Mouse (Mus musculus) CH12.LX (cell line): ENCODE results near the gene Cntn2. TPM values are rescaled to one million over a fixed set of nuclear protein-coding genes. Genes with fewer than 3 reads are reported as not detected.
A peak's percentile ranks its signal among the peaks of the same experiment; 100 is the strongest.

Experiments
- DNase-seq: peaks from one replicate; pipeline ENCODE4 v3.0.0-alpha.2; 2013; ENCODE audit errors: extremely low read depth
- H3K27ac ChIP-seq: 2 replicates; pipeline ENCODE4 v1.5.1; 2012; ENCODE audit warnings: low read depth, mild to moderate bottlenecking, control low read depth, moderate library complexity; ENCODE audit not compliant: insufficient read depth
- H3K27me3 ChIP-seq: replicated peaks from 2 replicates; pipeline ENCODE3; 2012; ENCODE audit warnings: inconsistent platforms
- H3K36me3 ChIP-seq, 2 experiments: replicated peaks in 1 of 2; 2 replicates each; pipeline versions ENCODE3 to v1.6.1; 2012; ENCODE audit warnings: inconsistent platforms in 1 of 2, low read length in 1 of 2, mild to moderate bottlenecking in 1 of 2, mixed read lengths in 1 of 2, moderate library complexity in 1 of 2; ENCODE audit not compliant: control insufficient read depth in 1 of 2, insufficient read depth in 1 of 2
- H3K4me1 ChIP-seq, 2 experiments: 2 replicates each; pipeline ENCODE4 v1.6.1; 2012; ENCODE audit warnings: inconsistent platforms in 1 of 2, moderate library complexity in 1 of 2; ENCODE audit not compliant: insufficient read depth in 2 of 2, control insufficient read depth in 1 of 2
- H3K4me2 ChIP-seq: 2 replicates; pipeline ENCODE4 v1.6.1; 2012; ENCODE audit warnings: low read depth, mild to moderate bottlenecking, control low read depth; ENCODE audit not compliant: poor library complexity, insufficient read depth, severe bottlenecking
- H3K4me3 ChIP-seq, 3 experiments: fragments of 150-350 bp in 1 of 3; sonication (generic) in 1 of 3; replicated peaks in 1 of 3; 2 replicates each; pipeline versions ENCODE3 to v1.5.1; 2011 to 2012; ENCODE audit warnings: low read depth in 2 of 3, low read length in 2 of 3, mild to moderate bottlenecking in 2 of 3, moderate library complexity in 2 of 3, control low read depth in 1 of 3, improper control_type of control experiment in 1 of 3, inconsistent platforms in 1 of 3, mixed read lengths in 1 of 3; ENCODE audit not compliant: poor library complexity in 1 of 3
- H3K79me2 ChIP-seq: replicated peaks from 2 replicates; pipeline ENCODE4 v1.6.1; 2012; ENCODE audit warnings: mild to moderate bottlenecking, moderate library complexity; ENCODE audit not compliant: control insufficient read depth, poor library complexity, insufficient read depth, severe bottlenecking; ENCODE audit errors: extremely low read depth
- H3K9ac ChIP-seq: 2 replicates; pipeline ENCODE4 v1.6.1; 2012; ENCODE audit warnings: low read depth, mild to moderate bottlenecking, control low read depth, moderate library complexity; ENCODE audit not compliant: insufficient read depth
- H3K9me3 ChIP-seq: replicated peaks from 2 replicates; pipeline ENCODE3; 2012; ENCODE audit warnings: low read length, inconsistent platforms, mixed read lengths
- CHD1 ChIP-seq: IDR thresholded peaks from 2 replicates; pipeline ENCODE4 v1.6.1; 2012; ENCODE audit warnings: low read depth, low read length, improper control_type of control experiment, inconsistent platforms
- CTCF ChIP-seq, 2 experiments: IDR thresholded peaks in 1 of 2; conservative IDR thresholded peaks in 1 of 2; 2 replicates each; pipeline ENCODE4 v1.5.1; 2011 to 2012; ENCODE audit warnings: low read depth in 2 of 2, low read length in 2 of 2, improper control_type of control experiment in 1 of 2, inconsistent platforms in 1 of 2, mild to moderate bottlenecking in 1 of 2, moderate library complexity in 1 of 2
- IRF4 ChIP-seq: IDR thresholded peaks from 2 replicates; pipeline ENCODE4 v1.6.1; 2014; ENCODE audit warnings: low read depth, mild to moderate bottlenecking, inconsistent platforms, low read length, improper control_type of control experiment
- MAFK ChIP-seq: IDR thresholded peaks from 2 replicates; pipeline ENCODE4 v1.6.1; 2011; ENCODE audit warnings: low read length, improper control_type of control experiment; ENCODE audit not compliant: insufficient replicate concordance
- MAX ChIP-seq: IDR thresholded peaks from 2 replicates; pipeline ENCODE4 v1.6.1; 2011; ENCODE audit warnings: low read length, improper control_type of control experiment
- MAZ ChIP-seq: IDR thresholded peaks from 2 replicates; pipeline ENCODE4 v1.6.1; 2012; ENCODE audit warnings: low read depth, mild to moderate bottlenecking, inconsistent platforms, low read length, improper control_type of control experiment, moderate library complexity
- NRF1 ChIP-seq: IDR thresholded peaks from 2 replicates; pipeline ENCODE4 v1.6.1; 2014; ENCODE audit warnings: low read depth, mild to moderate bottlenecking, inconsistent platforms, low read length, improper control_type of control experiment, moderate library complexity
- POLR2A ChIP-seq: IDR thresholded peaks from 2 replicates; pipeline ENCODE4 v1.6.1; 2011; ENCODE audit warnings: low read depth, mild to moderate bottlenecking, improper control_type of control experiment, low read length
- POLR2AphosphoS2 ChIP-seq: IDR thresholded peaks from 2 replicates; pipeline ENCODE4 v1.6.1; 2011; ENCODE audit warnings: low read depth, low read length, improper control_type of control experiment
- RAD21 ChIP-seq: IDR thresholded peaks from 2 replicates; pipeline ENCODE4 v1.6.1; 2011; ENCODE audit warnings: low read depth, mild to moderate bottlenecking, low read length, improper control_type of control experiment, moderate library complexity
- SIN3A ChIP-seq: IDR thresholded peaks from 2 replicates; pipeline ENCODE4 v1.6.1; 2012; ENCODE audit warnings: low read length, improper control_type of control experiment, inconsistent platforms
- SMC3 ChIP-seq: IDR thresholded peaks from 2 replicates; pipeline ENCODE4 v1.6.1; 2011; ENCODE audit warnings: low read depth, low read length, improper control_type of control experiment
- UBTF ChIP-seq: IDR thresholded peaks from 2 replicates; pipeline ENCODE4 v1.6.1; 2012; ENCODE audit warnings: low read depth, mild to moderate bottlenecking, inconsistent platforms, low read length, improper control_type of control experiment, moderate library complexity
- USF1 ChIP-seq: IDR thresholded peaks from 2 replicates; pipeline ENCODE4 v1.6.1; 2014; ENCODE audit warnings: low read depth, mild to moderate bottlenecking, inconsistent platforms, low read length, improper control_type of control experiment
- ZC3H11A ChIP-seq: IDR thresholded peaks from 2 replicates; pipeline ENCODE4 v1.6.1; 2012; ENCODE audit warnings: low read depth, mild to moderate bottlenecking, inconsistent platforms, low read length, improper control_type of control experiment
- ZKSCAN1 ChIP-seq: IDR thresholded peaks from 2 replicates; pipeline ENCODE4 v1.6.1; 2012; ENCODE audit warnings: low read depth, inconsistent platforms, low read length, improper control_type of control experiment, borderline replicate concordance
- dilution Hi-C: fragments of 300-500 bp; cut with MboI; formaldehyde crosslinking; loops from 2 replicates; pipeline ENCODE4 v1.14.3; 2020; ENCODE audit warnings: low sequenced_read_pairs; ENCODE audit not compliant: extremely low pct_unique_long_range_greater_than_20kb, extremely low pct_ligation_motif_present
- in situ Hi-C: fragments of 300-500 bp; cut with MboI; formaldehyde crosslinking; loops from 3 replicates; pipeline ENCODE4 v1.14.3; 2019; ENCODE audit warnings: low sequenced_read_pairs, low pct_ligation_motif_present, low pct_unique_long_range_greater_than_20kb, mixed read lengths
- polyA plus RNA-seq: library from polyadenylated mRNA; unstranded; fragments of >175 nt; gene quantifications from 2 replicates; pipeline ENCODE4 v1.2.1, GENCODE M21; 2012; ENCODE audit warnings: low read depth; ENCODE audit not compliant: insufficient read length
- total RNA-seq, 2 experiments: library from RNA; depleted of rRNA; stranded (reverse); fragments of 300-350 nt in 1 of 2; fragments of >200 nt in 1 of 2; gene quantifications; 2 replicates each; pipeline ENCODE4 v1.2.3; 2012 to 2014

The Cntn2 gene
- total and polyA plus RNA-seq, 3 experiments, result 0.04 to 0.05 (median 0.04) TPM

- no peak for TF ChIP-seq ZC3H11A
Observed at GRCm38 (mm10) chr1:132581845-132582839, 39.1 kb upstream of the Cntn2 start (continued).

GRCm38 (mm10) chr1:132580063-132580462 lies 37.0 kb upstream of the Cntn2 start:
- Histone ChIP-seq H3K4me2 (no peak overlapping the region), H3K9me3 (no peaks in the 10 kb centered on the region), H3K4me3 (no peak overlapping the region), H3K27ac (no peak overlapping the region), H3K27me3 (peaks cover 51% of the 10 kb centered on the region), H3K4me1 (peaks cover 18 to 40% of the 10 kb centered on the region in 2 experiments), H3K36me3 (no peaks in the 10 kb centered on the region), H3K9ac (no peak overlapping the region), H3K79me2 (no peaks in the 10 kb centered on the region)
- in situ Hi-C loops (no loop called here), dilution Hi-C loops (no loop called here)
- TF ChIP-seq POLR2AphosphoS2, result no peak
- TF ChIP-seq IRF4, result peak; percentile 70
- no peak; the same call in 1 of the 2 replicates for TF ChIP-seq MAX
- TF ChIP-seq CTCF (conservative IDR thresholded peaks at IDR 0.05 in 1 of 2, IDR thresholded peaks at IDR 0.05 in 1 of 2; ENCODE audit: low read depth in 2 of 2, low read length in 2 of 2), result no peak
- no peak for TF ChIP-seq NRF1
- DNase-seq, result peak; percentile 68

GRCm38 (mm10) chr1:132576845-132577244 lies 33.8 kb upstream of the Cntn2 start:
- Histone ChIP-seq H3K9me3 (no peaks in the 10 kb centered on the region), H3K36me3 (no peaks in the 10 kb centered on the region), H3K4me3 (no peak overlapping the region), H3K27ac (no peak overlapping the region), H3K27me3 (peaks cover 53% of the 10 kb centered on the region), H3K4me2 (no peak overlapping the region), H3K79me2 (no peaks in the 10 kb centered on the region), H3K4me1 (peaks cover 9 to 26% of the 10 kb centered on the region in 2 experiments), H3K9ac (no peak overlapping the region)
- no peak for DNase-seq
- in situ Hi-C loops (no loop called here), dilution Hi-C loops (no loop called here)
- TF ChIP-seq UBTF (no peak), MAFK (no peak), POLR2A (no peak), CHD1 (no peak), ZKSCAN1 (no peak), ZC3H11A (no peak), MAZ (no peak), USF1 (no peak), IRF4 (no peak), SIN3A (no peak), RAD21 (no peak), SMC3 (no peak)
